Mouse (Mus musculus) R1 (cell line): Measurements from ENCODE around the gene Rorc.

Source experiments
- DNase-seq: peaks from one replicate; pipeline ENCODE4 v3.0.0-alpha.2; 2018; ENCODE audit warnings: low read depth, low spot score

Gene Rorc

DNA sequence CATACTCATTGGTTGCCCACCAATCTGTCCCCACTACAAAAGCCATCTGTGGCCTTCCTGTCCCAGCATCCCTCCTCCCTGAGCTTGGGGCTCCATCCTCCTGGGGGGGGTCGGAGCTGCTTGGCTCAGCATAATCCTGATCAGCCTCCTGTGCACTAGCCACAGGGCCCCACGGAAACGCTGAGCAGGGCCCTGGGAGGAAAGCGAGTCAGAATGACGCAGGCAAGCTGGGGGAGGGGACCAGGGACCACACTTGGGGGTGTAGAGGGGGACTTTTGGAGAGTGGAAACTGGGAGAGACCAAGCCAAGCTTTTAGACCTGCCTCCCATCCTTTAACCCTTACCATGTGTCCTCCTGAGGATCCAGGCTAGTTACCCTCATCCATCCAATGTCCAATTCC lies 3.3 kb downstream of the Rorc start:
- no peak for DNase-seq

DNA sequence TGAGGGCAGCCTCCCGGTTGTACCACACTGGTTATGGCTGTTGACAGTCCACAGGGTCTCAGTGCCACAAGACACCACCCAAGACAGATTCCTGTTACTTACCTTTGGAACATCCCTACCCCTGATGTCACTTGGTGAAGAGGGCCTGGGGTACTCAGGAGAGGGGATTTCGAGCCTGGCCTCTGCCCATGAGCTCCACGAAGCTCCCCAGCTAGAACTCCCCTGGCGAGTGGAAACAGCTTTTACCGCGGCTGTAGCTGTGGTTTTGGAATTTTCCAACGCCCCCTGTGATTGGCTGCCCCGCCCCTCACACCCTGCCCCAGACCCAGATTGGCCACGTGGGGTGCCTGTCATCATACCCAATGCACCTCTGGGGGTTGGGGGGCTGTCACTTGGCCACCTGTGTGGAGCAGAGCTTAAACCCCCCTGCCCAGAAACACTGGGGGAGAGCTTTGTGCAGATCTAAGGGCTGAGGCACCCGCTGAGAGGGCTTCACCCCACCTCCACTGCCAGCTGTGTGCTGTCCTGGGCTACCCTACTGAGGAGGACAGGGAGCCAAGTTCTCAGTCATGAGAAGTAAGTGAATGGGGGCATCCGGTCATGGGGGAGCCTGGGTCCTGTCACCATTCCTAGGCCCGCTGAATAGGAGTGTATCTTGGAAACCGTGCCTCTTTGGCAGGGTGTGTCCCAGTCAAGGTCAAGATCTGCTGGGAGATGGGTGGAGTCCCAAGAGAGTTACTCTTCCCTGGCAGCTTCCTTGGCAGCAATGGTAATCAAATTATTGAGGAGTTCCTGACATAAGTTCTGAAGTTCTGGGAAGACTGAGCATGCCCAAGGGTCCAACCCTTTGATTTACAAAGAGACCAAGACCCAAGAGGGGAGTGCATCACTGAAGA lies 4.7 kb downstream of the Rorc start:
- DNase-seq = peak; percentile 40

GRCm38 (mm10) chr3:94379831-94380510 lies 7.4 kb downstream of the Rorc start:
- no peak for DNase-seq

DNA sequence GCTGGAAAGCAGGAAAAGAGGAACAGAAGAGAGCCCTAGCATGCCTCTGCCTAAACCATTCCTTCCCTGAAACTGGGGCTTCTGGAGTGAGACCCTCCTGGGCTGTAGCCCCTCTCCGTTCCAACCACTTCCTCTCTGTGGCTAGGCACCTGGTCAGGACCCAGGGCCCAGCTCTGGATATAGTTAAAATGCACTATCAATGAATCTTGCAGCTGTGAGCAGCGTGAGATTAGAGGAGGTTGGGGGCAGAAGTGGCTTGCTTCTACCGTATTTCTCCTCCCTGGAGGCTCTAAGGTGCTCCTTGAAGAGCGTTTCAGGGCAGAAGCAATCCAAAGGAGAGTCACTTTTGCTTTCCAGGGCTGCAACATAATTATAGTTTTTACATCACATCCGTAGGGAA lies 9.7 kb downstream of the Rorc start:
- no peak for DNase-seq

DNA sequence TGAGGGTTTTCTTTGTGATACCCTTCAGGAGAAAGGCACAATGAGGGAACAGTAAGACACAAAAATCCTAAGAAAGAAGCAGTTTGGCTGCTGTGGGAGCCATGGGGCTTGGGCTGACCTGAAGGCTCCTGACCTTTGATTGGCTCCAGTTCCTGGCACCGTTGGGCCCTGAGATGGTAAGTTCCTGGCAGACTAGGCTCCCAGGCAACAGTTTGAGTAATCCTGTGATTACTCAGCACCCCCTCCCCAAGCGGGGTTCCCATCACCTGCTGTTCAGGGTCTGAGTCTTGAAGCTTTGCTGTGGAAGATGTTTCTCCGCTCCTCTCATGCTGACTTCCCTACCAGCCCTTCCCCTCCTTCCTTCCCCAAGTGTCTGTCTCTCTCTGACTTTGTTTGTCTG lies 10.9 kb downstream of the Rorc start:
- no peak for DNase-seq

DNA sequence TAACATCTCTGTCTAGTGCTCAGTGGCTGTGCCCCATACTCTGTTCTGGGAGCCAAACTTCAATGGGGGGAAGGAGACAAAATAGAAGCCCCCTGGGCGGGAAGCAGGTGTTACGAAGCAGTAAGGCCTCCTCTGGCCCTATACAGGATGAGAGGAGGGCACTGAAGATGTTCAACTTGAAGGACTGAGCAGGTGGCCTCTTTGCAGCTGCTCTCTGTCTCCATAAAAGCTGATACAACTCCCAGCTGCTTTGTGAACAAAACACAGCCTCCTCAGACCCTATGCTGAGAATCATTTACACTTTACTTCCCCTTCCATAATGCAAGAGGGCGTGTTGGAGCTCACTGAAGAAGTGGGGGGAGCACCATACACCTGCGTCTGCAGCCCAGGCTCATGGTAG lies 14.1 kb downstream of the Rorc start:
- no peak for DNase-seq

DNA sequence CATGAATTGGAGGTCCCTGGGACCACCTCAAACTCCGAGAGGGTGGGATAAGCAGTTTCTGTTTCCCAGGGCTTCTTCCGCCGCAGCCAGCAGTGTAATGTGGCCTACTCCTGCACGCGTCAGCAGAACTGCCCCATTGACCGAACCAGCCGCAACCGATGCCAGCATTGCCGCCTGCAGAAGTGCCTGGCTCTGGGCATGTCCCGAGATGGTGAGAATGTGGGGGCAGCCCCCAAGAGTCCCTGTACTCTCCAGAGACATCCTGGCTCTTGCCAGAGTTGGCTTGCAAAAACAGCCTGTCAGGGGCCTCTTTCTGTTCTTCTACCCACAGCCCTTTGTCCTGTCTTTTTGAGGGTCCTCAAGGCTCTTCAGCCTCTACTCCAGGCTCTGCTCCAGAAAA lies 14.8 kb downstream of the Rorc start:
- DNase-seq = no peak

DNA sequence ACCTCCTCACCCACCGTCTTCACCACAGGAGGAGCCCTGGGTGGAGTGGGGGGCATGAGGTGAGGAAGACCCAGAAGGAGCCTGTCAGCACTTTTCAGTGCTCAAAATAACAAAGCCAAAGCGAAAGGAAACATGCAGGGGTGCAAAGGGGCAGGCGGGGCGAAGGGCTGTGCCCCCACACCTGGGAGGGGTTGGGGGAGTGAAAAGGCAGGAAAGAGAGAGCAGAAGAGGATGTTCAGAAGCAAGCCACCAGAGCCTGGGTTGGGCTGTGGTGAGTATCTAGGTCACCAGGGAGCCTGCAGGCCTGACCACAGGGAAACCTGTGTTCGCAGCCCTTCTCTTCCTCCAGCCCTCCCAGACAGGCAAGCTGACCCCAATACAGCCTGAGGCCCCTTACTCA lies 15.5 kb downstream of the Rorc start:
- DNase-seq = no peak

- DNase-seq = no peak
Observed at GRCm38 (mm10) chr3:94389420-94389819, 16.8 kb downstream of the Rorc start.

DNA sequence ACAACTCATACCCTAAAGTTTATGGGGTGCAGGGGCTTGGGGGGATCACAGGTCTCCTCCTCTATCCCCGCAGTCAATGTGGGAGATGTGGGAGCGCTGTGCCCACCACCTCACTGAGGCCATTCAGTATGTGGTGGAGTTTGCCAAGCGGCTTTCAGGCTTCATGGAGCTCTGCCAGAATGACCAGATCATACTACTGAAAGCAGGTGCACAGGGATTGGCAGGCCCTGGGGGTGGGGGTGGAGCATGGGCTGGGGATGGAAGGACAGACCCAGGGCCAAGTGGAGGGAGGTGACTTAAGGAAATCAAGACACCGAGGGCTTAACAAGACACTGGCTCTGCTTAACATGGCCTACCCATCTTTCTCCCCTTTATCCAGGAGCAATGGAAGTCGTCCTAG lies 18.4 kb downstream of the Rorc start:
- no peak for DNase-seq

DNA sequence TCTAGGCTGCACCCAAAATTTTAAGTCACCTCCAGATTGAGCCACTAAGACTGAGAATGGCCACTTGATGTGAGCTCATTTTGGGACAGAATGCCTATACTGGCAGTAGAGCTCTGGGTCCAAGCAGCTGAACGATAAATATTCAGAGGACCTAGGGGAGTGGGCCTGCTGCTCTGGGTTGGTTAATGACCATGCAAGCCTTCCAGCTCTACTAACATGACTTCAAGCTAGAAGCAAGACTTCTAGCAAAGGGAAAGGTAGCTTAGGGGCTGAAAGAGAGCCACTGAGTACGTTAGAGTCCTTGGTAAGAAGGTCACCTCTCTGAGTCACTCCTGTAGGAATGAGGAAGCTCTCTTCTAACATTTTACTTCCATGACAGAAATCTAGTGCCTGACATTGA lies 19.5 kb downstream of the Rorc start:
- no peak for DNase-seq

GRCm38 (mm10) chr3:94393049-94393448 lies 20.5 kb downstream of the Rorc start:
- no peak for DNase-seq

DNA sequence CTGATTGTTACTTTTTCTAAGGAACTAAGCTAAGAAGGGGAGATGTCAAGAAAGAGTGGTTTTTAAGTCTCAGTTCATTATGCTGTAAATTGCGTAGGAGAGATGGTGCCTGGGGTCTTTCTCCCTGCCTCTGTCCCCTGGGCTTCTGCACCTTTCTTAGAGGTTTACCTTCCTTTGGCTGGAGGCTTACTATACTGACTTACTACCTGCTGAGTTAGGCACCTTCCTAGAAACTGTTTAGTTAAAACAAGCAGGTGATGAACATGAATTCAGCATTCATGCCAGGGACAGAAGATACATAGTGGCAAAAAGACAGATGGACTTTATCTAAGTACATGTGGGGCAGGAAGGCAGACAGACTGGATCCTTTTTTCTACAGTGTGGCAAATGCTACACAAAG lies 23.7 kb downstream of the Rorc start:
- no peak for DNase-seq

DNA sequence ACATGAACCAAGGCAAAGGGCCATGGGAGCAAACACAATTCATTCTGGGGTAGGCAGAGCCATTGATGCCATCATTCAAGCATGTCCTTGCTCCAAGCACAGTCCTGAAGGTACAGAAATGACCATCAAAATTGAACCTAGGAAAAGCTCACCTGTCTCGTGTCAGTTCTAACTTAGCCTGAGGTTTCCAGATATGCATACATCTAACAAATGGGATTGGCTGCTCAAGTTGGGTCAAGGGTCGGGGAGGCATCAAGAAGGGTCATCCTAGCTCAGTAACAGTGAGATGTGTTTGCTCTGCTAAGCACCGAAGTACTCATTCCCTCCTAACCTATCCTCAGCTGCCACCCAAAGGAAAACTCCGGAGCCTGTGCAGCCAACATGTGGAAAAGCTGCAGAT lies 24.3 kb downstream of the Rorc start:
- DNase-seq = no peak

- no peak for DNase-seq
Observed at GRCm38 (mm10) chr3:94398217-94398616, 25.6 kb downstream of the Rorc start, which contains the start of gene Lingo4. Lingo4 (plus strand) TSS chr3:94398517.

GRCm38 (mm10) chr3:94398943-94399481 lies 26.4 kb downstream of the Rorc start:
- no peak for DNase-seq

- DNase-seq = no peak
Observed at GRCm38 (mm10) chr3:94399663-94400310, 27.2 kb downstream of the Rorc start.

DNA sequence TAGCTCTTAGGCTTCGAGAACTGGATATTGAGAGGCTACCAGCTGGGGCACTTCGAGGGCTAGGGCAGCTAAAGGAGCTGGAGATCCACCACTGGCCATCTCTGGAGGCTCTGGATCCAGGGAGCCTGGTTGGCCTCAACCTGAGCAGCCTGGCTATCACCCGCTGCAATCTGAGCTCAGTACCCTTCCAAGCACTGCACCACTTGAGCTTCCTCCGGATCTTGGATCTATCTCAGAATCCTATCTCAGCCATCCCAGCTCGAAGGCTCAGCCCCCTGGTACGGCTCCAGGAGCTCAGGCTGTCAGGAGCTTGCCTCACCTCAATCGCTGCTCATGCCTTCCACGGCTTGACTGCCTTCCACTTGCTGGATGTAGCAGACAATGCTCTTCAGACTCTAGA lies 29.9 kb downstream of the Rorc start:
- DNase-seq = no peak

- no peak for DNase-seq
Observed at GRCm38 (mm10) chr3:94404366-94405054, 31.9 kb downstream of the Rorc start.

GRCm38 (mm10) chr3:94405561-94405960 lies 33.0 kb downstream of the Rorc start:
- DNase-seq = no peak

DNA sequence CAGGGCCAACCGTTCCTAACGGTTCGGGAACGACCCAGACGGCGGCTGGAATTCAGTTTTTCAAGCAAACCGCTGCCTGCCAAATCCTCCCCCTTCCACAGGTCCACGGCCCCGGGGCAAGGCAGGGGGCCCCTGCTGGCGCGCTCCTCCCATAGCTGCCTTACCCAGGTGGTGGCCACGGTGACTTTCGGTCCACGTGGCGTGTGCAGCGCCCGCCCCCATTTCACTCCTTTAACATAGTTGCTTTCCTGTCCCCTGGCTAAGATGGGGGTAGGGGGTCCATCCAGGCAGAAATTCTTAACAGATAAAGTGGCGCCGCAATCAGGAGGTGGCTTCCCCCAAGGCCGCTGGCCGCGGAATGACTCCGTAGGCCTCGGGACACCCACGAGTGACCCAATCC lies 39.9 kb downstream of the Rorc start:
- no peak for DNase-seq
